Mouse (Mus musculus) macrophage (primary cell): ENCODE measurements around the gene Arhgap20. TPM values are rescaled to one million over a fixed set of nuclear protein-coding genes. Genes with fewer than 3 reads are reported as not detected.

Experiments used
- H3K27ac ChIP-seq: fragments of 350-480 bp; formaldehyde crosslinking; 2 replicates; pipeline ENCODE4 v1.9.0; 2021
- H3K36me3 ChIP-seq: fragments of 350-480 bp; formaldehyde crosslinking; 2 replicates; pipeline ENCODE4 v1.9.0; 2021; ENCODE audit errors: inconsistent target
- H3K4me3 ChIP-seq: fragments of 350-480 bp; formaldehyde crosslinking; 2 replicates; pipeline ENCODE4 v1.9.0; 2021; ENCODE audit errors: inconsistent target
- H3K79me2 ChIP-seq: fragments of 350-480 bp; formaldehyde crosslinking; 2 replicates; pipeline ENCODE4 v1.9.0; 2021; ENCODE audit errors: inconsistent target
- WGBS: methylation state at CpG from one replicate; pipeline ENCODE4 v1.1.7; 2026; ENCODE audit warnings: inconsistent platforms; ENCODE audit not compliant: missing documents; 5-methylcytosine and 5-hydroxymethylcytosine counted together
- polyA plus RNA-seq: library from polyadenylated mRNA; stranded (reverse); fragments of 250-400 nt; gene quantifications from 3 replicates; pipeline ENCODE4 v1.2.4, GENCODE M21; 2018; ENCODE audit warnings: inconsistent platforms
- total RNA-seq, 78 experiments: library from RNA; depleted of rRNA; stranded (reverse); fragments of 250-400 nt; gene quantifications; 1 replicate in 9 of 78; 2 replicates in 24 of 78; 3 replicates in 43 of 78; 4 replicates in 2 of 78; pipeline ENCODE4 v1.2.4; 2018; ENCODE audit warnings: inconsistent platforms in 56 of 78

The Arhgap20 gene
- total RNA-seq (2018; cell fraction: chromatin; rRNA removed) = 1 to 10 TPM in 1 of 26 experiments, not detected in 25; 2.6 TPM
- not detected for total RNA-seq (2018; cell fraction: cytosol; rRNA removed)
- under 1 TPM in 1 of 26 experiments, not detected in 25; 0.27 TPM for total RNA-seq (2018; cell fraction: nucleus; rRNA removed)
- not detected in 3 replicates for polyA plus RNA-seq

GRCm38 (mm10) chr9:51764921-51765416, at the start of gene Arhgap20:
Arhgap20 (plus strand) TSS chr9:51765337.
- 2% methylated on average over 71 of the region's 77 CpGs for WGBS
- Histone ChIP-seq H3K4me3 (no peak within 1 kb of the TSS), H3K79me2 (no peaks in the 10 kb centered on the region)

DNA sequence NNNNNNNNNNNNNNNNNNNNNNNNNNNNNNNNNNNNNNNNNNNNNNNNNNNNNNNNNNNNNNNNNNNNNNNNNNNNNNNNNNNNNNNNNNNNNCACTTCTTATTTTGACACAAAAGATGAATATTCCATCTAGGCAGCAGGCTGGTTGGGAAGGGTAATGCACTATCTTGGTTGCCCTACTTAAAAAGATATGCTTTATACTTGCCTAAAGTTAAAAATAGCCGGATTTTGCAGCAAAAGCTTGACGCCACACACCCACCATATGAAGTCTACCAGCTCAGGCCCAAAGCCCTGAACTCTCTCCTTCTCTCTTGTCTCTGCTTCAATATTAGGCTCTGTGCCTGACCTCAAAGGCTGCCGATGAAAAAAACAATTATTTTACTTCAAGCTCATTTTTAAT, 46.3 kb upstream of the Arhgap20 start:
- 97% methylated on average over 3 of the region's 3 CpGs for WGBS

More at GRCm38 (mm10) chr9:51764921-51765416, at the start of gene Arhgap20:
- Histone ChIP-seq H3K27ac (no peak within 1 kb of the TSS), H3K36me3 (no peaks in the 10 kb centered on the region)

DNA sequence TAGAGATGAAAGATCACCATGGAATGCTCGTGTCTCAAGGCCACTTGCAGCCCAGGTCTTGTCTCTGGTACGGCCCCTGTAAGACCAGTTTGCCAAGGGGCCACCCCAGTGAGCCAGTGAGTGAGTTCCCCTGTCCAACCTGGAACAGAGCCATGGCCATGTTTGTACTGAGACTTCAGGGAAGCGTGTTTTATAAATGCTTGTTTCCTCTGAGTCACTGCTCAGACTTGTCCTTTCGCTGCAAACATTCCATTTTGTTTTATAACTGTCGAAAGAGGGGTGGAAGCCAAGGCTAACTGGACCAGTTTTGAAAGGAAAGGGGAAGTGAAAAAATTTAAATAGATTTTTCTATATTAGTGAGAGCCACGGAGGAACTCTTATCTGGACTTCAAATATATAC, 37.2 kb upstream of the Arhgap20 start:
- H3K27ac ChIP-seq = no peak overlapping the region
- no peaks in the 10 kb centered on the region for H3K36me3 ChIP-seq
- H3K4me3 ChIP-seq = no peak overlapping the region
- WGBS = 42% methylated on average over 6 of the region's 6 CpGs
- H3K79me2 ChIP-seq = no peaks in the 10 kb centered on the region

More for the DNA sequence above, 46.3 kb upstream of the Arhgap20 start:
- H3K36me3 ChIP-seq = no peaks in the 10 kb centered on the region
- H3K27ac ChIP-seq = no peak overlapping the region
- no peak overlapping the region for H3K4me3 ChIP-seq
- no peaks in the 10 kb centered on the region for H3K79me2 ChIP-seq

DNA sequence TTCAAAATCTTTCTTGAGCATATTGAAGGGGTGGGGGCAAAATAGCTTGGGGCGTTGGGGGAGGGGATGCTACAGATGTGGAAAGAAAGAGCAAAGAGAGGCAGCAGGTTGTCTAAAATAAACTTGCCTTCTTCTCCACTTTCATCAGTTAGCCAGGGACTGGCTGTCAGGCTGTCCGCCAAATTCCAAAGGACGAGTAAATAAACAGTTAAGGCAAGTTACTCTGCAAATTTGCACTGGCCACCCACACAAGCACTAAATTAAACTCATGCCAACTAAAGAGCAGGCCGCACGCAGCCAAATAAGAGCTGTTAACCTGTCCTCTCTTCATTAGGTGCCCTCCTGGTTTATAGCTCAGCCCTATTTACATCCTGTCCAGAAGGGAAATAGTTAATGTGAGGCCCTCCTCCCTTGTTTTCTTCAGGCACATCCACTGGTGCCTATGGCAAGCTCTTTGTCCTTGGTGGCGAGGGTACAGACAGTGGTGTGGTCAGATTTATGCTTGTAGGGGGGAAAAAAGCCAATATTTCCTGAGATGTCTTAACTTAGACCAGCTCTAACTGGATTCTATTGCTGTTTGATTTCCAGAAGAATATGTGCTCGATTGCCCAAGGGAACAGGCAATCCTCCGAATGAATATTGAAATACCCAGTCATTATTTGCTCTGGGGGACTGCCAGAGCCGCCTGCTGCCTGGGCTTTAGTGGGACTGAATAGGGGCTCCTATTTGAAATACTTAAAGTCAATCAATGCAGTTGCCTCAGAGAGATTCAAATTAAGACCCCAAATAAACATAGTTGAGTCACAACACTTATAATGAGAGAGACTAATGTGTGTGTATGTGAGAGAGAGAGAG, 29.7 kb upstream of the Arhgap20 start:
- Histone ChIP-seq H3K27ac (no peak overlapping the region), H3K4me3 (no peak overlapping the region), H3K79me2 (no peaks in the 10 kb centered on the region), H3K36me3 (no peaks in the 10 kb centered on the region)
- WGBS = 81% methylated on average over 8 of the region's 9 CpGs

DNA sequence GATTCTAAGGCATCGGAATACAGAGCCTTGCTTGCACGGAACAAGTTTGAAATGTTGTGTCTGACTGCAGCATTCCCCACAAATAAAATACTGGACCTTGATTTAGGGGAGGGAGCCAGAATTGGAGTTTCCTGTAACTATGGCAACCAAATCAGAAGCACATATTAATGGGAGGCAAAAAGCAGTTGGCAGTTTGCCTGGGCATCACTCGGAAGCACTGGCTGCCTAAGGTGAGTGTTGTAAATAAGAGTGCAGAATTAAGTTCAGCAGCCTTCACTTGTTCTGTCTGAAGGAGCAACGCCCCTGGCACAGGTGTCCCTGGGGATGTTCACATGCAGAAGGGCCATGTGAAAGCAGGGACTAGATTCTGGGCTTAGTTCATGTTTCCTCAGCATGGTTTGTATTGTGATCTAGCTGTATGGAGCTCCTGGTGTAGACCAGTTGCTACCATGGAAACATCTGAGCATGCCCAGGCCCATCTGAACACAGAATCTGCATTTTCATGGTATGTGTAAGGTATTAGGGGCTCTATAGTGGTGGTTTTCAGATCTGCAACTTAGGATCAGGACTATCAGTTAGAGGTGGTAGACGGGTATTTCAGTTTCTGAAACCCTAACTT, 28.3 kb upstream of the Arhgap20 start:
- H3K27ac ChIP-seq = no peak overlapping the region
- WGBS = 86% methylated on average over 5 of the region's 5 CpGs
- no peak overlapping the region for H3K4me3 ChIP-seq
- H3K79me2 ChIP-seq = no peaks in the 10 kb centered on the region
- H3K36me3 ChIP-seq = no peaks in the 10 kb centered on the region

DNA sequence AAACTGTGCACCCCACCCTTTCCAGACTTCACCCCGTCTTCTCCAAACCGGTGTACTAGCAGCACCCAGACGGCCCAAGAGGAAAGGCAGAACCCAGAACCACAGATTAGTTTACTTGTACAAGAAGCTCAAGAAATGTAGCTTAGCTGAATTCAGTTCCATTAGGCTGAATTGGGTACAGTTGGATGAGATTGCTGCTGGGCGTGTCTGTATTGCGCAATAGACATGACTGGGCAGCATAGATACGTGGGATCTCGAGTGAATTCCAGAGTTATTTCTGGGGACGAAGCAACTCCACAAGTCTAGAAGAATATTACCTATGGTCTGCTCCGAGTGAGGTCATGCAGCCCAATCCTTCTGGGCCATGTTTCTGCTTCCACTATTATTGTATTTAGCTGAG, 26.8 kb upstream of the Arhgap20 start:
- no peak overlapping the region for H3K27ac ChIP-seq
- H3K36me3 ChIP-seq = no peaks in the 10 kb centered on the region
- no peaks in the 10 kb centered on the region for H3K79me2 ChIP-seq
- WGBS = 80% methylated on average over 9 of the region's 9 CpGs
- H3K4me3 ChIP-seq = no peak overlapping the region

- H3K79me2 ChIP-seq = no peaks in the 10 kb centered on the region
- WGBS = 90% methylated on average over 4 of the region's 4 CpGs
- no peak overlapping the region for H3K4me3 ChIP-seq
- no peaks in the 10 kb centered on the region for H3K36me3 ChIP-seq
- no peak overlapping the region for H3K27ac ChIP-seq
Observed at GRCm38 (mm10) chr9:51739826-51740225, 25.3 kb upstream of the Arhgap20 start.

GRCm38 (mm10) chr9:51750144-51750543, 15.0 kb upstream of the Arhgap20 start:
- H3K79me2 ChIP-seq = no peaks in the 10 kb centered on the region
- H3K27ac ChIP-seq = no peak overlapping the region
- no peak overlapping the region for H3K4me3 ChIP-seq
- no peaks in the 10 kb centered on the region for H3K36me3 ChIP-seq
- WGBS = 94% methylated on average over 4 of the region's 4 CpGs

DNA sequence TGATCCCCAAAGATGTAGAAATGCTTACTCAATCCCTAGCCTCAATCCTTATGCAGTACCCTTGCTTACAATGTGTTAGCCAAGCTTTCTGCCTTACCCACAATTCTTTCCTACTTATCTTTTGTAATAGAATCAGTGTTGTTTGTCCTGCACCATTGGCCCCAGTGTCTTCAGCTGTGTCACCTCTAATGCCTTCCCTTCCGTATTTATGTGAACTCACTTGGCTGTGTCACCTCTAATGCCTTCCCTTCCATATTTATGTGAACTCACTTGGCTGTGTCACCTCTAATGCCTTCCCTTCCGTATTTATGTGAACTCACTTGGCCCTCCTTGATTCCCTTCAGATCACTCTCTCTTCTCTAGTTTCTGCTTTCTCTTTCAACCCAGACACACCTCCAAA, 4.1 kb upstream of the Arhgap20 start:
- Histone ChIP-seq H3K79me2 (no peaks in the 10 kb centered on the region), H3K36me3 (no peaks in the 10 kb centered on the region), H3K4me3 (no peak overlapping the region), H3K27ac (no peak overlapping the region)
- 69% methylated on average over 2 of the region's 2 CpGs for WGBS

GRCm38 (mm10) chr9:51764041-51764875, 879 bp upstream of the Arhgap20 start:
- no peaks in the 10 kb centered on the region for H3K36me3 ChIP-seq
- no peak overlapping the region for H3K27ac ChIP-seq
- 9% methylated on average over 12 of the region's 12 CpGs for WGBS
- H3K4me3 ChIP-seq = no peak overlapping the region
- no peaks in the 10 kb centered on the region for H3K79me2 ChIP-seq

GRCm38 (mm10) chr9:51765417-51766174, 459 bp downstream of the Arhgap20 start:
- H3K79me2 ChIP-seq = no peaks in the 10 kb centered on the region
- 2% methylated on average over 58 of the region's 58 CpGs for WGBS
- H3K4me3 ChIP-seq = no peak overlapping the region
- no peak overlapping the region for H3K27ac ChIP-seq
- no peaks in the 10 kb centered on the region for H3K36me3 ChIP-seq

DNA sequence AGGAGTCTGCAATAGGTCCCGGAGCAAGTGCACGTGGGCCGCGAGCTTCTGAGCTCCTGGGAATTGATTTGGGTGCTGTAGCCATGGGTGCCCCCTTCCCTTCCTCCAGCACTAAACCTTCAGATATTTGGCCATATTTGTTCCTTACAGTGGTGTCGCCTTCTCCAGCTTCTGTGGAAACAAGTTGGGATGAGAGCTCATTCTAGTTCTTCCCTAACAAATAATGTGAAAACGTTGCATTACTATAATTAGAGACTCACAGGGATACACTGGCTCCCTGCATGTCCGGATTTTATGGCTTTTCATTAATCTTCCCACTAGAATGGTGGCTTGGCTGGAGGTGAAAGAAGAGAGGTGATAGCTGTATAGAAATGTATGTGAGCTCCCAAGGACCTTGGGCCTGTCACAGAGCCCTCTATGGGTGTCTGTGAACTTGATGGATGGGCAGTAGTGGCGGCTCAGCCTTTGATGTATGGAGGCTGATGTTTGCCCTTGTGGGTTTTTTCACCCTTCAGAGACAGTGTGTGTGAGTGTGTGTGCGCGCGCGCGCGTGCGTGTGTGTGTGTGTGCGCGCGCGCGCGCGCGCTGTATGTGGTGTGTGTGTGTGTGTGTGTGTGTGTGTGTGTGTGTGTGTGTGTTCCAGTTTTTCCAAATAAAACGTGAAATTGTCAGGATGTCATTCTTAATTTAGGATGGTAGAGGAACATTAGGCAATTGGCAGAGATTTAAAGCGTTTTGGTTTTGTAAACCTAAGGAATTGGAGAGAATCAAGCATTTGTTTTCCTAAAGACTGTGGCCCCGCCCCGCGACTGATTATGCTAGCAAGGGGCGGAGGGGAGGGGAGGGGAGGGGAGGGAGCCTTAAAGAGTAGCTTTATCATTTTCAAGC, 1.3 kb downstream of the Arhgap20 start:
- no peaks in the 10 kb centered on the region for H3K36me3 ChIP-seq
- H3K79me2 ChIP-seq = no peaks in the 10 kb centered on the region
- H3K27ac ChIP-seq = no peak overlapping the region
- 2% methylated on average over 14 of the region's 29 CpGs for WGBS
- no peak overlapping the region for H3K4me3 ChIP-seq

DNA sequence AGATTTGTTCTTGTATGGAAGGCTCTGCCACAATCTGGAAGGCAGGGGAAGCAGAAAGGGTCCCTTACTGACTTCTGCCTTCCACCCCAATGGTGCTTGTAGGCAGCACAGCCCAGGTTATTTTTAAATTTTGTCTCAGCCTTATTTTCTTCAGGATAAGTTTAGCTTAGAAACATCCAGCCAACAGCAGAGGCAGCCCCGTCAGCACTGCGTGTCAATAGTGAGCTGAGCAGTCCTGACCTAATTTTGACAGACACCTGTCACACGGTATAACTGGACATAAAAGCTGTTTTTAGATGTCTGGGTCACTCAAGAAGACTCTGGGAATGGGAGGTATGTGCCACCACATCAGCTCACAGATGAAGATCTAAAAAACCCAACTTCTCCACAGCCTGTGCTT, 9.1 kb downstream of the Arhgap20 start:
- no peak overlapping the region for H3K27ac ChIP-seq
- no peak overlapping the region for H3K4me3 ChIP-seq
- H3K36me3 ChIP-seq = no peaks in the 10 kb centered on the region
- H3K79me2 ChIP-seq = no peaks in the 10 kb centered on the region
- 86% methylated on average over 3 of the region's 3 CpGs for WGBS
